Mouse (Mus musculus): ENCODE results near the gene Chd4. TPM values are rescaled to one million over a fixed set of nuclear protein-coding genes. Genes with fewer than 3 reads are reported as not detected.

Gene Chd4
- polyA plus RNA-seq, 1 experiment from 2014 or later: 24.5 TPM

DNA sequence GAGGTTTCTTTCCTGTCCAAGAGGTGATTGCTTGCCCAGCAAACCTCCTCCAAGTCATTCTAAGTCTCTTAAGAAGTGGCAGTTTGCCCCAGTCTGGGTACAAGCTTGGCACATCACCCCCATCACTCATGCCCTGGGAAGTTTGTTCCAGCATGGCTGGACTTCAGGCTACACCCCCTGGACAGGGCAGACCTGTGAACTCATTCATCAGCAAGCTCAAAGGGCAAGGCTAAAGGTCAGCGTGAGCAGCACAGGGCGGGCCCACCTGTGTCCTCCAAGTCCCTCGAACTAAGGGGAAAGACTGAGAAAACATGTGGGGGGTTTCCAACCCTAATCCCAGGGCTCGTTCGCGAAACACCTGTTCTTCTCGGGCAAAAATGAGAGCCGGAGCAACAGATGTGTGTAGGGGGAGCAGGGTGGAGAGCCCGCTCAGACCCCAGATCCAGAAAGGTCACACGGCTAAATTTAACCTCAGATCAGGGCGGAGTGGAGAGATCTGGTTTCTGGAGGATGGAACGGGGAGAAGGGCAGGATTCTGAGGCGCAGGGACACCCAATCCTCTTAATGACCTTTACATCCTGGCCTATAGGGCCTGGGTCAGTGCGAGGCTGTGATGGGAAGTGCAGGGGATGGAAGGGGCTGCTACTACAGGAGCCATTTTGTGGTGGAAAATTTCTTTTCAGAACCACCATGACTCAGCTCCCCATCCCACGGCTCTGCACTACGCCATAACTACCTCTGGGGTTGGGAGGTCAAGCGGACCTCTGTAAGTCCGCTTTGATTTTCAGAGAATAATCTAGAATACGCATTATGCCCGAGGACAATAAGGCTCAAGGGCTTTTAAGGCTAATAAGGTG is 68.2 kb downstream of the Chd4 start:
- H3K4me1 ChIP-seq (ENCODE audit: insufficient read depth): peaks cover 45% of the 10 kb centered on the region
- WGBS (ENCODE audit: insufficient replicate concordance): 6% methylated on average over 20 of the region's 20 CpGs
- ATAC-seq (no peak), DNase-seq (peak; percentile 58)
- peak overlapping the region; percentile 75 for H3K4me2 ChIP-seq (ENCODE audit: low read depth, low read length)
- no peaks in the 10 kb centered on the region for H3K27me3 ChIP-seq (ENCODE audit: insufficient read depth, low read length)
- H3K9me3 ChIP-seq (ENCODE audit: low read length): no peaks in the 10 kb centered on the region
- H3K4me3 ChIP-seq (ENCODE audit: low read depth, low read length): peak overlapping the region; percentile 72
- peak overlapping the region; percentile 76 for H3K9ac ChIP-seq (replicated peaks)
- H3K36me3 ChIP-seq (replicated peaks; ENCODE audit: insufficient read depth, low read length): peaks cover 53% of the 10 kb centered on the region
- TF ChIP-seq EP300 (IDR thresholded peaks at IDR 0.05; ENCODE audit: low read depth): no peak
- TF ChIP-seq CTCF (IDR thresholded peaks at IDR 0.05; ENCODE audit: low read depth): no peak
- peak overlapping the region; percentile 97 for H3K27ac ChIP-seq (ENCODE audit: low read depth)

- WGBS (ENCODE audit: insufficient replicate concordance): under 1% methylated on average over 39 of the region's 39 CpGs
- ATAC-seq: peak; percentile 3
These were observed 69.0 kb downstream of the Chd4 start for GRCm38 (mm10) chr6:125164672-125165327.

DNA sequence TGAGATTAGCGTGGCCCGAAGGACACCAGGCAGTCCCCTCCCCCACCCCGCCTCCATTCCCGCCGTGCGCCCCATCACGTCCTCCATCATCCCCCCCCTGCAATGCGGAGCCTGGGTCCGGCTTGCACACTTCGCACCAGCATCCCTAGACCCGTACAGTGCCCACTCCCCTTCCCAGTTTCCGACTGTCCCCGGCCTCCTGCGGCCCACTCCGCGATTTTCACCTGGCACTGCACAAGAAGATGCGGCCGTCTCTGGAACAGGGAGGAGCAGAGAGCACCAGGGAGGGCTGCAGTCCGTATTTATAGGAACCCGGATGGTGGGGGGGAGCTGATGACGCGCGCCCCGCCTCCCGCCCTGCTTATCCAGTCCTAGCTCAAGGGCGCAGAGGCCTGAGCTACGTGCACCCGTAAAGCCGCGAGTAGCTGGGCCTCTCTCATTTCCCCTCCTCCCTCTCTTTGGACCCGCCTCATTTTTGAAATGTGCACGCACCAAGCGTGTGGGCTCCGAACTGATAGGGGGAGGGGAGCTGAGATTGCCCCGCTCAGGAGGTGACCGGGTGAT is 69.6 kb downstream of the Chd4 start:
- H3K9ac ChIP-seq (replicated peaks): peak overlapping the region; percentile 76
- H3K27me3 ChIP-seq (ENCODE audit: insufficient read depth, low read length): no peaks in the 10 kb centered on the region
- peaks cover 55% of the 10 kb centered on the region for H3K36me3 ChIP-seq (replicated peaks; ENCODE audit: insufficient read depth, low read length)
- TF ChIP-seq EP300 (IDR thresholded peaks at IDR 0.05; ENCODE audit: low read depth) (peak; percentile 45; the same call in 1 of the 2 replicates), CTCF (IDR thresholded peaks at IDR 0.05; ENCODE audit: low read depth) (no peak)
- peak overlapping the region; percentile 72 for H3K4me3 ChIP-seq (ENCODE audit: low read depth, low read length)
- H3K9me3 ChIP-seq (ENCODE audit: low read length): no peaks in the 10 kb centered on the region
- DNase-seq: peak; percentile 96
- peak; percentile 80 for ATAC-seq
- peaks cover 47% of the 10 kb centered on the region for H3K4me1 ChIP-seq (ENCODE audit: insufficient read depth)
- WGBS (ENCODE audit: insufficient replicate concordance): 0% methylated on average over 36 of the region's 36 CpGs
- peak overlapping the region; percentile 97 for H3K27ac ChIP-seq (ENCODE audit: low read depth)
- peak overlapping the region; percentile 75 for H3K4me2 ChIP-seq (ENCODE audit: low read depth, low read length)

More at GRCm38 (mm10) chr6:125164672-125165327, 69.0 kb downstream of the Chd4 start:
- no peaks in the 10 kb centered on the region for H3K9me3 ChIP-seq (ENCODE audit: low read length)
- peak overlapping the region; percentile 75 for H3K4me2 ChIP-seq (ENCODE audit: low read depth, low read length)
- H3K4me1 ChIP-seq (ENCODE audit: insufficient read depth): peaks cover 51% of the 10 kb centered on the region
- H3K4me3 ChIP-seq (ENCODE audit: low read depth, low read length): peak overlapping the region; percentile 72
- DNase-seq: peak; percentile 75
- peaks cover 55% of the 10 kb centered on the region for H3K36me3 ChIP-seq (replicated peaks; ENCODE audit: insufficient read depth, low read length)
- H3K9ac ChIP-seq (replicated peaks): peak overlapping the region; percentile 76
- H3K27ac ChIP-seq (ENCODE audit: low read depth): peak overlapping the region; percentile 97
- H3K27me3 ChIP-seq (ENCODE audit: insufficient read depth, low read length): no peaks in the 10 kb centered on the region
- TF ChIP-seq CTCF (IDR thresholded peaks at IDR 0.05; ENCODE audit: low read depth): no peak
- no peak for TF ChIP-seq EP300 (IDR thresholded peaks at IDR 0.05; ENCODE audit: low read depth)

DNA sequence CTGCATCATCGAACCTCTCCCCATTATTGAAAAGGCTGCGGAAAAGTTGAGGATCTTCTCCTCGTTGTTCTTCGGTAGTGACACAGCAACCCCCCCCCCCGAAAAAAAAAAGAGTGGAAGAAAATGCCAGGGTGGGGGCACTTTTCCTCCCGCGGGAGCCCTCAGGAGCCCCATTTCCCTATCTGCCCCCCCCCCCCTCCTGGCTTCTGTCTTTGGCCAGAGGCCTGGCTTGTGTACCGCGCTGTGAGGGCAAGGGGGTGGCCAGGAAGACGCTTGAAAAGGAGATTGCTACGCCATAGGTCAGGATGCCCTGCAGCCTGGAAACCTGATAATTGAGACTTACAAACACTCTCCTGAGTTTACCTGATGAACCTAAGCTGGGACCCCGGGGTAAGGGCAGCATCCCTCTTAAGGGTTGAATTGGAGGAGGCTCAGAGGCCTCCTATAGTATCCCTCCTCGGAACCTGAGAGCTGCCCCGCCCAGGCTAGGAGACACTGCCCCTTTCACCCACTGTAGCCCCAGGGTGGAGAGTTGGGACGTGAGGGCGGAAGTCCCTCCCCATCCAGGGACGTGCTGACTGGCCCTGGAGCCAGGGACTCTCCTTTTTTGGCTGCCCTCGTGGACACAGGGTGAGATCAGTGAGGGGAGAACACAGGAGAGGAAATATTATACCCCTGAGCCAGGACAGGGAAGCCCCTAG is 70.4 kb downstream of the Chd4 start, which contains the start of gene Gapdh:
Gapdh (minus strand) TSS at position 417 of the 701 bp plus-strand sequence.
- Histone ChIP-seq H3K9ac (replicated peaks) (peak within 1 kb of the TSS; percentile 76), H3K4me3 (ENCODE audit: low read depth, low read length) (peak within 1 kb of the TSS; percentile 72), H3K4me2 (ENCODE audit: low read depth, low read length) (peak within 1 kb of the TSS; percentile 75), H3K9me3 (ENCODE audit: low read length) (no peaks in the 10 kb centered on the region), H3K36me3 (replicated peaks; ENCODE audit: insufficient read depth, low read length) (peaks cover 57% of the 10 kb centered on the region), H3K27ac (ENCODE audit: low read depth) (peak within 1 kb of the TSS; percentile 97), H3K27me3 (ENCODE audit: insufficient read depth, low read length) (no peaks in the 10 kb centered on the region), H3K4me1 (ENCODE audit: insufficient read depth) (peaks cover 39% of the 10 kb centered on the region)
- ATAC-seq (peak; percentile 73), DNase-seq (peak; percentile 83)
- 2% methylated on average over 18 of the region's 18 CpGs for WGBS (ENCODE audit: insufficient replicate concordance)
- TF ChIP-seq EP300 (IDR thresholded peaks at IDR 0.05; ENCODE audit: low read depth): peak; percentile 47; the same call in 1 of the 2 replicates
- no peak for TF ChIP-seq CTCF (IDR thresholded peaks at IDR 0.05; ENCODE audit: low read depth)

GRCm38 (mm10) chr6:125166861-125167650 is 71.3 kb downstream of the Chd4 start:
- 28% methylated on average over 10 of the region's 10 CpGs for WGBS (ENCODE audit: insufficient replicate concordance)
- peak overlapping the region; percentile 72 for H3K4me3 ChIP-seq (ENCODE audit: low read depth, low read length)
- peak overlapping the region; percentile 97 for H3K27ac ChIP-seq (ENCODE audit: low read depth)
- TF ChIP-seq CTCF (IDR thresholded peaks at IDR 0.05; ENCODE audit: low read depth) (no peak), EP300 (IDR thresholded peaks at IDR 0.05; ENCODE audit: low read depth) (no peak)
- ATAC-seq: peak; percentile 7
- peak; percentile 56 for DNase-seq
- peaks cover 39% of the 10 kb centered on the region for H3K4me1 ChIP-seq (ENCODE audit: insufficient read depth)
- H3K9me3 ChIP-seq (ENCODE audit: low read length): no peaks in the 10 kb centered on the region
- no peaks in the 10 kb centered on the region for H3K27me3 ChIP-seq (ENCODE audit: insufficient read depth, low read length)
- H3K9ac ChIP-seq (replicated peaks): peak overlapping the region; percentile 76
- H3K36me3 ChIP-seq (replicated peaks; ENCODE audit: insufficient read depth, low read length): peaks cover 65% of the 10 kb centered on the region
- H3K4me2 ChIP-seq (ENCODE audit: low read depth, low read length): peak overlapping the region; percentile 75

Measured in liver, postnatal 0 days (tissue).